Mouse (Mus musculus) limb, embryonic 10.5 days (tissue): Measurements from ENCODE around the gene Copz1. TPM values are rescaled to one million over a fixed set of nuclear protein-coding genes. Genes with fewer than 3 reads are reported as not detected.

ENCODE experiments used
- DNase-seq: peaks from one replicate; pipeline ENCODE4 v3.0.0-alpha.2; 2017; ENCODE audit warnings: low spot score
- H3K27ac ChIP-seq: fragments of 300-500 bp; sonication (generic); 2 replicates; pipeline ENCODE4 v1.5.1; 2016; ENCODE audit warnings: mild to moderate bottlenecking
- H3K27me3 ChIP-seq: fragments of 300-500 bp; sonication (generic); 2 replicates; pipeline ENCODE4 v1.6.1; 2016; ENCODE audit warnings: low read depth, mild to moderate bottlenecking; ENCODE audit not compliant: poor library complexity, severe bottlenecking
- H3K36me3 ChIP-seq: fragments of 300-500 bp; sonication (generic); 2 replicates; pipeline ENCODE4 v1.6.1; 2016; ENCODE audit warnings: mild to moderate bottlenecking, moderate library complexity
- H3K4me1 ChIP-seq: fragments of 300-500 bp; sonication (generic); 2 replicates; pipeline ENCODE4 v1.6.1; 2016
- H3K4me3 ChIP-seq: fragments of 300-500 bp; sonication (generic); 2 replicates; pipeline ENCODE4 v1.5.1; 2016; ENCODE audit warnings: mild to moderate bottlenecking, moderate library complexity
- H3K9me3 ChIP-seq: fragments of 300-500 bp; sonication (generic); replicated peaks from 2 replicates; pipeline ENCODE4 v1.6.1; 2016; ENCODE audit warnings: mild to moderate bottlenecking
- WGBS: fragments of 180-500 bp; shearing (Covaris S2); methylation state at CpG from one replicate; pipeline ENCODE4 v1.1.7; 2016; 5-methylcytosine and 5-hydroxymethylcytosine counted together
- polyA plus RNA-seq: library from polyadenylated mRNA; unstranded; fragments of >200 nt; fragmentation: Nextera tagmentation; extraction: Ambion mirVana; gene quantifications from 2 replicates; pipeline ENCODE4 v1.2.1, GENCODE M21; 2016

The Copz1 gene
- polyA plus RNA-seq, 1 experiment from 2014 or later, result 309 TPM

DNA sequence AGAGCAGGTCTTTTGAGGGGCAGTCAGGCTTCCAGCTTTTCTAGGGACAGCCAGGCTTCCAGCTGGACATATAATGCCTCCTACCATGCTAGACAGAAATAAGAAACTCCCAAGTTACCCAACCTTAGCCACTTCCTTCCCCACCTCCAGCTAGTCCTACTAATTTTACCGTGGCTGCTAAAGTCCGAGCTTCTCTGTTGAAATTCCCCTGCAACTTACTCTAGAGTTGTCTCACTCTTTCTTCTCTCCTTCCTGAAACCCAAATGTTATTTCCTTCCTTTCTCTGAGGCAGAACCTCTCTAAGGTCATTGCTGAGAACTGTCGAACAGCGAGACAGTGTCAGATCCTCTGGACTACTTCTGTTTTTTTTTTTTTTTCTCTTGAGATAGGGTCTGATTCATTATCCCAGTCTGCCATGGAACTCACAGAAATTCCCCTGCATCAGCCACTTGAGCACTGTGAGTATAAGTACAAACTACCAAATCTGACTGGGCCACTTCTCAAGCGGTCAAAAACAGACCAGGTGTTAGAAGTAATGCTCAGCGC is 37.9 kb downstream of the Copz1 start, which contains the start of gene Gpr84:
Gene Gpr84, minus strand, starts transcription at position 248 of the 546 bp plus-strand sequence.
- H3K4me1 ChIP-seq, result peaks cover 67% of the 10 kb centered on the region

GRCm38 (mm10) chr15:103313495-103314095 is 41.1 kb downstream of the Copz1 start:
- H3K4me3 ChIP-seq, result peak overlapping the region; percentile 48
- peaks cover 40% of the 10 kb centered on the region for H3K36me3 ChIP-seq
- peak; percentile 76 for DNase-seq
- peak overlapping the region; percentile 69 for H3K27ac ChIP-seq
- WGBS, result 19% methylated on average over 18 of the region's 18 CpGs
- H3K9me3 ChIP-seq, result no peaks in the 10 kb centered on the region
- H3K4me1 ChIP-seq, result peaks cover 43% of the 10 kb centered on the region
- H3K27me3 ChIP-seq, result peaks cover 23% of the 10 kb centered on the region

More for the DNA sequence above, 37.9 kb downstream of the Copz1 start, which contains the start of gene Gpr84:
- Histone ChIP-seq H3K36me3 (peaks cover 8% of the 10 kb centered on the region), H3K9me3 (no peaks in the 10 kb centered on the region), H3K27me3 (peaks cover 32% of the 10 kb centered on the region), H3K27ac (no peak within 1 kb of the TSS), H3K4me3 (no peak within 1 kb of the TSS)
- DNase-seq, result no peak
- 73% methylated on average over 6 of the region's 6 CpGs for WGBS

- Histone ChIP-seq H3K27me3 (peaks cover 18% of the 10 kb centered on the region), H3K36me3 (peaks cover 46% of the 10 kb centered on the region), H3K27ac (peak overlapping the region; percentile 69; the same call in 1 of the 2 replicates), H3K9me3 (no peaks in the 10 kb centered on the region), H3K4me3 (peak overlapping the region; percentile 48), H3K4me1 (peaks cover 37% of the 10 kb centered on the region)
- 34% methylated on average over 22 of the region's 22 CpGs for WGBS
- DNase-seq, result no peak
Measured at GRCm38 (mm10) chr15:103314181-103314580, 41.7 kb downstream of the Copz1 start.

DNA sequence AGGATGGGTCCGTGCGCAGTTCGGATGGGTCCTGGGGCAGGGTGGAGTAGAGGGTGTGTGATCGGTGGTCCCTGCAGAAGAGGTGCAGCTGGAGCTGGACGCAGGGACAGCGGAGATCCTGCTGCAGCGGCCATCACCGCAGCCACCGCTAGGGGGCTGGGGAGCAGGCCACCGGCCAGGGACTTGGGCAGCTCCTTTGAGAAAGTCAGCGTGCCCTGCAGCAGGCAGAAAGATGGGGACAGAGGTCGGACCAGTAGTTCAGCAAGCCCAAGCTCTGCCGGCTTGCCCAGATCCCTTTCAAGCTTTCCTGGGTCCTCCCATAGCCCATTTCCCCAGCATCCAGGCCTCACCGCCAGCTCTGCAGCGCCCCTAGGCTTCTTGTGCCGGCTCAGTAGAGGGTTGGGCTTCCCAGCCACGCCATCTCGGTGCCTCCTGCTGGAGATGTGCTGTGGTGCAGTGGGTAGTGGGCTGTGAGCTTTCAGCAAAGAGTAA is 42.5 kb downstream of the Copz1 start:
- 3% methylated on average over 18 of the region's 18 CpGs for whole genome bisulfite sequencing
- H3K27me3 ChIP-seq, result peaks cover 10% of the 10 kb centered on the region; the same call in 1 of the 2 replicates
- peaks cover 35% of the 10 kb centered on the region for H3K4me1 ChIP-seq
- peaks cover 51% of the 10 kb centered on the region for H3K36me3 ChIP-seq
- H3K27ac ChIP-seq, result peak overlapping the region; percentile 69
- H3K9me3 ChIP-seq, result no peaks in the 10 kb centered on the region
- DNase-seq, result peak; percentile 89
- H3K4me3 ChIP-seq, result peak overlapping the region; percentile 48

- Histone ChIP-seq H3K27me3 (peaks cover 10% of the 10 kb centered on the region; the same call in 1 of the 2 replicates), H3K4me3 (no peak overlapping the region), H3K9me3 (no peaks in the 10 kb centered on the region), H3K36me3 (peaks cover 60% of the 10 kb centered on the region), H3K27ac (no peak overlapping the region), H3K4me1 (peaks cover 34% of the 10 kb centered on the region)
- 90% methylated on average over 10 of the region's 10 CpGs for WGBS
- DNase-seq, result no peak
Measured at GRCm38 (mm10) chr15:103315979-103316776, 43.7 kb downstream of the Copz1 start.

GRCm38 (mm10) chr15:103317120-103317519 is 44.6 kb downstream of the Copz1 start:
- no peak overlapping the region for H3K27ac ChIP-seq
- peaks cover 43% of the 10 kb centered on the region for H3K4me1 ChIP-seq
- peaks cover 10% of the 10 kb centered on the region; the same call in 1 of the 2 replicates for H3K27me3 ChIP-seq
- DNase-seq, result no peak
- H3K4me3 ChIP-seq, result no peak overlapping the region
- H3K36me3 ChIP-seq, result peaks cover 60% of the 10 kb centered on the region
- no peaks in the 10 kb centered on the region for H3K9me3 ChIP-seq

- H3K4me3 ChIP-seq, result no peak overlapping the region
- H3K36me3 ChIP-seq, result peaks cover 60% of the 10 kb centered on the region
- 93% methylated on average over 8 of the region's 8 CpGs for WGBS
- H3K4me1 ChIP-seq, result peaks cover 49% of the 10 kb centered on the region
- no peak overlapping the region for H3K27ac ChIP-seq
- DNase-seq, result no peak
- H3K9me3 ChIP-seq, result no peaks in the 10 kb centered on the region
- peaks cover 10% of the 10 kb centered on the region; the same call in 1 of the 2 replicates for H3K27me3 ChIP-seq
Measured at GRCm38 (mm10) chr15:103317731-103318130, 45.2 kb downstream of the Copz1 start.

DNA sequence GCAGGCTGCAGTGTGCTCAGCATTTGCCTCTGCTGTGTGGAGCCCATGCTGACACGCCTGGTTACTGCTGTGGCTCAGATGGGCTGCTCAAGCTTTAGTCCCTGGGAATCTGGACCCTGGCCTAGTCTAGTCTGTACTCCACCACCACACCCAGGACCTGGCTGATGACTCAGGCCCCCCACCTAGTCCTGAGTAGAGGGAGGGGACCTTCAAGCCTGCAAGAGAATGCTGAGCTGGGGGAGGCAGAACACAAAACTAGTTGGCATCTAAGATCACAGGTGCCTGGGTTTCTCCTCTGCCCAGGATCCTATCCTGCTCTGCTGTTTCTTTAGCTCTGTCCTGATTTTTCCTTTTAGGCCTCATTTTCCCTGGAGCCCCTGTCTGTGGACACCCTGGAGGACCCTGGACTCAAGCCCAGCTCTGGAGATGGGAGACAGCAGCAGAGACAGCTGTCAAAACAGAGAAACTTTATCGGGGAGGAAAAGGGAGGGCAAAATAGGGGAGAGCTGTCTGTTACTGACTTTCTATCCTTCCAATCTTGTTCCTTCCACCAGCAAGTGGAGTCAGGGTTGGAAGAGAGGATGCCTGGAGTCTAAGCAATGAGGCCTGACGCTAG is 45.8 kb downstream of the Copz1 start:
- DNase-seq, result no peak
- H3K9me3 ChIP-seq, result no peaks in the 10 kb centered on the region
- H3K27me3 ChIP-seq, result peaks cover 10% of the 10 kb centered on the region; the same call in 1 of the 2 replicates
- peaks cover 60% of the 10 kb centered on the region for H3K36me3 ChIP-seq
- no peak overlapping the region for H3K4me3 ChIP-seq
- H3K4me1 ChIP-seq, result peaks cover 49% of the 10 kb centered on the region
- no peak overlapping the region for H3K27ac ChIP-seq
- WGBS, result 82% methylated on average over 3 of the region's 3 CpGs

DNA sequence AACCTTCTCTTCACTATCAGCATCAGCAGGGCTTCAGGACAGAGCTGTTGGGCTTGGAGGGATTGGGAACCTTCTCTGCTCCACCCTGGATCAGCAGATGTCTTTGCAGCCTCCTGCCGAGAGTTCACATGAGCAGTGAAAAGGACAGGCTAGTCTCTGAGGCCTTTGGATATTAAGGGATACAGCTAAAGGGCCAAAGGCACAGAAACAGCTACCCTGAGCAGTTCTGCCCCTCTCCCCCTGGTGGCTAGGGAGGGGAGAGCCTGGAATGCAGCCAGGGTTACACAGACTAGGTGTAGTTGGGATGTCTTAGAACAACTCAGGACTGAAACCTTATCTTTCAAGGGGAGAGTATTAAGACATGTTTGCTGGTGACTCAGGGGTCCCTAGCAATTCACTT is 48.6 kb downstream of the Copz1 start:
- WGBS, result 69% methylated on average over 1 of the region's 1 CpGs
- Histone ChIP-seq H3K27me3 (no peaks in the 10 kb centered on the region), H3K4me1 (peaks cover 35% of the 10 kb centered on the region), H3K4me3 (no peak overlapping the region), H3K36me3 (peaks cover 46% of the 10 kb centered on the region), H3K9me3 (no peaks in the 10 kb centered on the region), H3K27ac (no peak overlapping the region)
- DNase-seq, result no peak

GRCm38 (mm10) chr15:103322396-103322795 is 49.9 kb downstream of the Copz1 start:
- DNase-seq, result no peak
- H3K4me3 ChIP-seq, result peak overlapping the region; percentile 87
- no peaks in the 10 kb centered on the region for H3K9me3 ChIP-seq
- peak overlapping the region; percentile 96; the same call in 1 of the 2 replicates for H3K27ac ChIP-seq
- H3K27me3 ChIP-seq, result no peaks in the 10 kb centered on the region
- WGBS, result 51% methylated on average over 4 of the region's 4 CpGs
- H3K4me1 ChIP-seq, result peaks cover 35% of the 10 kb centered on the region
- peaks cover 33% of the 10 kb centered on the region for H3K36me3 ChIP-seq

DNA sequence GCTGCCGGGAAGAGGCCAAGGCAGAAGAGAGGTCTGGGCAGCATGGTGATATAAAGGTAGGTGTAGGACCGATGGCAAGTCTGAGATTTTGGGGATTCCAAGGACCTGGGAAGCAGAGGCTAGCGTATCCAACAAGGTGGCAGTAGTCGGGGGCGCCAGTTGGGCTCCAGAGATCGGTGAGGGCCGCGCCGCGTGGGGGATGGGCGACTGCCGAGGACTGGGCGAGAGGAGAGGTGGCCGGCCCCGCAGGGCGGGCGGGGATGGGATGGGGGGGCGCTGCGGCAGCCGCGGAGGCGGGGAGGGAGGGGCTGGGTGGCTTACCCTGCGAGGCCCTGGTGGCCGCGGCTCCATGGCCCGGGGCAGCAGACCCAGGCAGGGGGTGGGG is 50.5 kb downstream of the Copz1 start:
- Histone ChIP-seq H3K9me3 (no peaks in the 10 kb centered on the region), H3K4me1 (peaks cover 35% of the 10 kb centered on the region), H3K36me3 (peaks cover 26% of the 10 kb centered on the region), H3K4me3 (peak overlapping the region; percentile 87), H3K27ac (peak overlapping the region; percentile 96), H3K27me3 (no peaks in the 10 kb centered on the region)
- DNase-seq, result peak; percentile 84
- 0% methylated on average over 23 of the region's 26 CpGs for WGBS

- peak overlapping the region; percentile 96 for H3K27ac ChIP-seq
- peaks cover 35% of the 10 kb centered on the region for H3K4me1 ChIP-seq
- H3K4me3 ChIP-seq, result peak overlapping the region; percentile 87
- 1% methylated on average over 32 of the region's 40 CpGs for WGBS
- H3K9me3 ChIP-seq, result no peaks in the 10 kb centered on the region
- DNase-seq, result peak; percentile 93
- no peaks in the 10 kb centered on the region for H3K27me3 ChIP-seq
- peaks cover 20% of the 10 kb centered on the region for H3K36me3 ChIP-seq
Measured at GRCm38 (mm10) chr15:103323455-103324247, 51.1 kb downstream of the Copz1 start.
